Mouse (Mus musculus) kidney, embryonic 16.5 days (tissue): ENCODE results near the gene Synpr. TPM values are rescaled to one million over a fixed set of nuclear protein-coding genes. Genes with fewer than 3 reads are reported as not detected.
"Not testable (repeated sequence)": the region's sequence is repeated elsewhere in the genome, so short reads cannot be mapped to it uniquely, and the experiment has no call there.

ENCODE experiments used
- ATAC-seq: fragments of 200-750 bp; cut with Nextera tagmentation; 2 replicates; pipeline ENCODE4 v1.8.0; 2017; ENCODE audit warnings: moderate TSS enrichment; ENCODE audit not compliant: low FRiP score, low TSS enrichment
- H3K27ac ChIP-seq: fragments of 300-500 bp; sonication (generic); 2 replicates; pipeline ENCODE4 v1.5.1; 2014; ENCODE audit warnings: low read length
- H3K27me3 ChIP-seq: fragments of 300-500 bp; sonication (generic); 2 replicates; pipeline ENCODE4 v1.6.1; 2014; ENCODE audit warnings: low read length, control low read depth, mixed read lengths; ENCODE audit not compliant: insufficient read depth
- H3K36me3 ChIP-seq: fragments of 300-500 bp; sonication (generic); 2 replicates; pipeline ENCODE4 v1.6.1; 2014; ENCODE audit warnings: low read length, control low read depth, mixed read lengths; ENCODE audit not compliant: insufficient read depth
- H3K4me1 ChIP-seq: fragments of 300-500 bp; sonication (generic); 2 replicates; pipeline ENCODE4 v1.6.1; 2014; ENCODE audit warnings: low read length, control low read depth, mixed read lengths; ENCODE audit not compliant: insufficient read depth
- H3K4me2 ChIP-seq: fragments of 300-500 bp; sonication (generic); replicated peaks from 2 replicates; pipeline ENCODE4 v1.6.1; 2014; ENCODE audit warnings: low read depth, low read length
- H3K4me3 ChIP-seq: fragments of 300-500 bp; sonication (generic); 2 replicates; pipeline ENCODE4 v1.5.1; 2014; ENCODE audit warnings: mild to moderate bottlenecking, low read length
- H3K9ac ChIP-seq: fragments of 300-500 bp; sonication (generic); replicated peaks from 2 replicates; pipeline ENCODE4 v1.6.1; 2014; ENCODE audit warnings: low read length
- H3K9me3 ChIP-seq: fragments of 300-500 bp; sonication (generic); 2 replicates; pipeline ENCODE4 v1.6.1; 2016; ENCODE audit warnings: low read length, control low read depth
- whole genome bisulfite sequencing: fragments of 180-500 bp; shearing (Covaris S2); extraction: QIAGEN DNeasy Blood & Tissue Kit; methylation state at CpG from one replicate; pipeline ENCODE4 v1.1.7; 2014; 5-methylcytosine and 5-hydroxymethylcytosine counted together
- polyA plus RNA-seq: library from polyadenylated mRNA; unstranded; fragments of >200 nt; fragmentation: Nextera tagmentation; extraction: Ambion mirVana; gene quantifications from 2 replicates; pipeline ENCODE4 v1.2.1, GENCODE M21; 2015

Gene Synpr
- polyA plus RNA-seq: 1.2 and 1.6 TPM in 2 replicates

DNA sequence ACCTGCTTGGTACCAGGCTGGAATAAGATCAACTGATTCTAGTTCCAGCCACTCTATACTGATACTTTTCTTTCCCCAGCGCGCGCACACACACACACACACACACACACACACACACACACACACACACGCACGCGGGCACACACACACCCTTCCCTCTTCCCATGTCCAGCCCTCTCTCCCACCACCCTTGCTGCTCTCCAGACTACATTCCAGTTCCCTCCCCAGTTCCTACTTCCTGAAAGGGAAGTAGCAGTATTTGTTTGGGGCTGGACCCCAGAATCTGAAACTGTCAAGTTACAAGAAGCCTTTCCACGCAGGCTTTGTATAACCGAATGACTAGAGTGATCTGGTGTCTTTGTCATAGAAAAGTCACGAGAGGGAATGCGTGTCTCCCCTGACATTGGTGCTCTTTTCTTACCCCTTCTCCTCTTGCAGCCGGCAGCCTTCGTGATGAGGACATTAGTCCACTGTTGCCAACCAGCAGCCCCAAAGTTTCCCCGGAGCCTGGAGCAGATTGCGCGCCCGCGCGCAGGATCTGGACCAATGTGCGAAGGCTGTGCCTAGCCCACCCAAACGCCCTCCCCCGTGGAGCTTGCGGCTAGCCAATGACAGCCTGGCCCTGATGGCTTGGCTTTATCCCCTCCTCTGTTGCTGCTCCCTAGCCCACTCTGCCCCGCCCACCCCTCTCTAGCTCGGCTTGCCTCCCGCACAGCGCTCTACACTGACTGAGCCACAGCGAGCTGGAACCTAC is at the start of gene Synpr:
Synpr (plus strand) TSS at position 690 of the 754 bp plus-strand sequence.
- WGBS: 3% methylated on average over 27 of the region's 27 CpGs
- Histone ChIP-seq H3K36me3 (no peaks in the 10 kb centered on the region), H3K9ac (peak within 1 kb of the TSS; percentile 53)

DNA sequence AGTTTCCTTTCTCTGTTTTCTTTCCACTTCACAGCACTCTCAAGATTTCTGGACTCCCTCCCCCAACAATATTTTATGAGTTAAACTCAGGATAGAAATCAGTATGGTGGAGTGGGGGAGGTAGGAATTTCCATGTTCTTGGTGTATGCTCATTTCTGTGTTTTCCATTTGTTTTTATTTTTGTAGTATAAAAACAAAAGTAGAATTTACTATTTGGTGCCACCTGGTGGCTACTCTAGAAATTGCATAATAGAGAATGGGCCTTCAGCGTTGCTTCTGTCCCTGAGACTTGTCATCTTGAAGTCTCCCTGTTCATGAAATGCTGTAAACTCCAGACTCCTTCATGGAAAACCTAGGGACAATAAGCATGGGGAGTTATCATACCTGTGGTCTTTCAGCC is 47.7 kb upstream of the Synpr start:
- H3K4me2 ChIP-seq: no peak overlapping the region
- no peak for ATAC-seq
- no peak overlapping the region for H3K27ac ChIP-seq
- H3K4me3 ChIP-seq: no peak overlapping the region
- no peaks in the 10 kb centered on the region for H3K27me3 ChIP-seq
- no peaks in the 10 kb centered on the region for H3K36me3 ChIP-seq
- H3K9ac ChIP-seq: no peak overlapping the region
- 3% methylated on average over 1 of the region's 1 CpGs for WGBS
- no peaks in the 10 kb centered on the region for H3K9me3 ChIP-seq
- no peaks in the 10 kb centered on the region for H3K4me1 ChIP-seq

More for the DNA sequence above, at the start of gene Synpr:
- H3K4me1 ChIP-seq: no peaks in the 10 kb centered on the region
- no peaks in the 10 kb centered on the region for H3K9me3 ChIP-seq
- peak; percentile 100 for ATAC-seq
- H3K4me2 ChIP-seq: peak within 1 kb of the TSS; percentile 66
- no peak within 1 kb of the TSS for H3K27ac ChIP-seq
- H3K27me3 ChIP-seq: no peaks in the 10 kb centered on the region
- peak within 1 kb of the TSS; percentile 45 for H3K4me3 ChIP-seq

DNA sequence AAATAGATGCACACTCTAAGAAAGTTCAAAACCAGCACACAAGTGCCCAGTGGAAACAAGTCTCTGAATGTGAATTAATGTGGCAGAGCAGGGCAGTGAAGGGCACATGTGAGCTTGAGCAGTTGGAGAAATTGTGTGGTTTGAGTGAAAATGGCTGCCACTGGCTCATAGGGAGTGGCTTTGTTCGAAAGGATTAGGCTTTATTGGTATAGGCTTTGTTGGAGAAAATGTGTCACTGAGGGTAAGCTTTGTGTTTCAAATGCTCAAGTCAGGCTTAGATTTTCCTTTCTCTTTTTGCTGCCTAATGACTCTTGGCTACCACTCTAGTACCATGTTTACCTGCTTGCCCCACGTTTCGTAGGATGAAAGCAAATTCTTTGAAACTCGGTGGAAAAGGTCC is 37.1 kb upstream of the Synpr start:
- no peak for ATAC-seq
- H3K9ac ChIP-seq: no peak overlapping the region
- H3K9me3 ChIP-seq: no peaks in the 10 kb centered on the region
- no peaks in the 10 kb centered on the region for H3K4me1 ChIP-seq
- H3K27ac ChIP-seq: no peak overlapping the region
- no peaks in the 10 kb centered on the region for H3K27me3 ChIP-seq
- H3K4me3 ChIP-seq: no peak overlapping the region
- H3K4me2 ChIP-seq: no peak overlapping the region
- H3K36me3 ChIP-seq: no peaks in the 10 kb centered on the region
- 71% methylated on average over 4 of the region's 4 CpGs for WGBS

DNA sequence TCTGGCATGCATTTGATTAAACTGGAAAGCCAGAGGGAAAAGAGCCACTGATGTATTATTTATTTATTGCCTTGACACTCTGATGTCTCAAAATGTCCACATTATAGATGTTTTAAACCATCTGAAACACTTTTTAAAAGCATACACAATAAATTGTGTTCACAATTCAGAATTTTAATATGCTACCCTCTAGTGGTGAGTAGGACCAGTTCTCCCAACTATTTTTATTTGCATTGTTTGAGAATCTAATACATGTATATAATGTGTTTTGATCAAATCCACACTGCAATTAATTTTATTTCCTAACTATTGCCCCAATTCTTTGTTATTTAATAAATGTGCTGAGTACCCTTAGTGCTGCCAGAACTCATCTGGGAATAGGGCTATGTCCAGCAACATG is 35.2 kb upstream of the Synpr start:
- no peak overlapping the region for H3K4me2 ChIP-seq
- H3K36me3 ChIP-seq: no peaks in the 10 kb centered on the region
- no peaks in the 10 kb centered on the region for H3K4me1 ChIP-seq
- H3K27ac ChIP-seq: no peak overlapping the region
- ATAC-seq: no peak
- no peaks in the 10 kb centered on the region for H3K9me3 ChIP-seq
- no peak overlapping the region for H3K4me3 ChIP-seq
- H3K27me3 ChIP-seq: no peaks in the 10 kb centered on the region
- H3K9ac ChIP-seq: no peak overlapping the region

DNA sequence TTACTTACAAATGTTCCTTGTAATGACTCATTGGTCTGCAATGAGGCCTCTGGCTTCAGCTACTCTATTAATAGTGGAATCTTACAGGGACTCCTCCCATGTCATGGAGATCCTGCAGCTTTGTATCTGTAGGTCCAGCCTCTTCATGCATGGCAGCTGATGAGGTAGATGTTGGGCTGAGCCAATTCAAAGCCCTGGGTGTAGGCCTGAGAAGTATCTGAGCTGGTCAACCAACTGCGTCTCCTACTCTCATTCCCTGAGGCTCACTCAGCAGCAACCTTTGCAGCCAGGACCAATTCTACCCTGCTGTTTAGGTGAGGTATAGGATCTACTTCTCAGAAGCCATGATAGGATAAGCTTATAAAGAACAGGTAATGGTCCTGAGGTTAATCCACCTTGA is 32.0 kb upstream of the Synpr start:
- Histone ChIP-seq H3K9me3 (no peaks in the 10 kb centered on the region), H3K4me2 (no peak overlapping the region), H3K9ac (no peak overlapping the region), H3K36me3 (no peaks in the 10 kb centered on the region), H3K4me1 (peaks cover 2% of the 10 kb centered on the region; the same call in 1 of the 2 replicates), H3K4me3 (no peak overlapping the region), H3K27me3 (no peaks in the 10 kb centered on the region), H3K27ac (no peak overlapping the region)
- 86% methylated on average over 1 of the region's 1 CpGs for WGBS
- ATAC-seq: no peak

DNA sequence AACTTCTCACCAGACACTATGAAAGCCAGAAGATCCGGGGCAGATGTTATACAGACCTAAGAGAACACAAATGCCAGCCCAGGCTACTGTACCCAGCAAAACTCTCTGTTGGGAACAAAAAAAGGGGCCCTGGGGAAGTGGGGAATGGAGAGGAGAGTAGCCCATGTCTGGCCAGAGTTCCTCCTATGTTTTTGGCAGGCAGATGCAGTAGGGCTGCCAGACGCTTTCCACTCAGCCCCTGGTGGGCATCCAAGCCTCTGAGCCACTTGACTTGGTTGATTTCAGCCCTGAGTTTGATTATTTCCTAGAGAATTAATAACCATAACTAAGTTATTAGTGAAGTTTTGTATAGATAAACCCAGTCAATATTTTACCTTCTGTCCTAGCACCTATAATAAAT is 29.8 kb upstream of the Synpr start:
- H3K4me1 ChIP-seq, H3K36me3 ChIP-seq, H3K9ac ChIP-seq, H3K4me3 ChIP-seq, H3K4me2 ChIP-seq, H3K27me3 ChIP-seq, H3K9me3 ChIP-seq, ATAC-seq, H3K27ac ChIP-seq: not testable (repeated sequence)
- WGBS: 77% methylated on average over 2 of the region's 2 CpGs

DNA sequence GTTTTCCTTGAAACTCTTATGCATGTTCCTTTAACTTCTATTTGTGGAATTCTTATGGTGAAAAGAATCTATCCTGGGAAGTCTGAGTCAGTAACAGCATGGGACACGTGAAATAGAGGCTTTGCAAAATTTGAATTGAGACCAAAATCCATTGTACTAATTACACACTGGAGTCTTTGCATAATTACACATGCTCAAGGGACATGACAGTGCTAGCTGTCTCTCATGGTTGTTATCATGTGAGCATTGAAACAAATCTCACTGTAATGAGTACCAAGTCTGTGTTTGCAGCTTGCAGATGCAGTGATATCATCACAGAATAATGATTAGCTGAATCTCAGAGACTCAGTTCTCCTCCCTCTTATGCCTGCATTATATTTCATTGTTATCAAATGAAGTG is 22.2 kb upstream of the Synpr start:
- no peak overlapping the region for H3K27ac ChIP-seq
- H3K36me3 ChIP-seq: no peaks in the 10 kb centered on the region
- H3K4me1 ChIP-seq: peaks cover 4% of the 10 kb centered on the region; the same call in 1 of the 2 replicates
- ATAC-seq: no peak
- H3K9ac ChIP-seq: no peak overlapping the region
- no peak overlapping the region for H3K4me2 ChIP-seq
- no peaks in the 10 kb centered on the region for H3K27me3 ChIP-seq
- no peak overlapping the region for H3K4me3 ChIP-seq
- 41% methylated on average over 1 of the region's 1 CpGs for WGBS
- H3K9me3 ChIP-seq: no peaks in the 10 kb centered on the region

DNA sequence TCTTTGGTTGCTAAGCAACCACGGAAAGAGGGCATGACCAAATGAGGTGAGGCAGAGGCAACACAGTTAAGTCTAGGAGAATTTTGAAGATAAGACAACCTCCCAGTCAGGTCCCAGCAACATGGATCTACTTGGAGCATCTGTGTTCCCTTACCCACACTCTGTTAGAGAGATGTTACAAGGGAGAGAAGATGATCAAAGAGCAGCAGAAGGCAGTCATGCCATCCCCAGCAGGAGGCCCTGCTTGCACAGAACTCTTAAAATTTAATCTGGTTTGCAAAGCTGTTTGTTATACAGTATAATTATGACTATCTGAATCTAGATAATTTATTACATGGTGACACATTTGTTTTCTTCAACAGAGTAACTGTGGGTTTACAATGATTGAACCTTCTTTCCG is 18.2 kb upstream of the Synpr start:
- Histone ChIP-seq H3K9me3 (no peaks in the 10 kb centered on the region), H3K9ac (no peak overlapping the region), H3K27me3 (no peaks in the 10 kb centered on the region), H3K4me1 (no peaks in the 10 kb centered on the region), H3K4me2 (no peak overlapping the region), H3K4me3 (no peak overlapping the region), H3K36me3 (no peaks in the 10 kb centered on the region), H3K27ac (no peak overlapping the region)
- WGBS: 73% methylated on average over 2 of the region's 2 CpGs
- ATAC-seq: no peak

DNA sequence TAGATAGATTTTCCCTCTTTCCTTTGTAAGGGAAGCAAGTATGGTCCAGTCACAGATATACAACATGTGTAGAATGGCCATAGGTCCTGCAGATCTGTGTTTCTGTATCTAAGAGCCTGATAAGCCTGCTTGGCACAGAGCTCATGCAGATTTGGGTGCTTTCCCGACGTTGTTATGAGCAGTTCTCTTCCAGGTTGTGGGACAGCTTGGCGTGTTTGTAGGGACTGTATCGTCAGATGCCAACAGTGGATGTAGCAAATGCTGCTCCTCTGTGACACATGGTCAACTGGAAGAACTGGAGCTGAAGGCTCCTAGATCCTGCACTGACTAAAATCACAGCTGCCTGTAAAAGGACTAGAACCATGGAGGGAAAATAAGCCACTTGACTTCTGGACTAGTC is 17.4 kb upstream of the Synpr start:
- ATAC-seq: no peak
- Histone ChIP-seq H3K9me3 (no peaks in the 10 kb centered on the region), H3K9ac (no peak overlapping the region), H3K4me1 (no peaks in the 10 kb centered on the region), H3K27me3 (no peaks in the 10 kb centered on the region), H3K4me2 (no peak overlapping the region), H3K27ac (no peak overlapping the region), H3K36me3 (no peaks in the 10 kb centered on the region), H3K4me3 (no peak overlapping the region)
- WGBS: 86% methylated on average over 4 of the region's 4 CpGs

DNA sequence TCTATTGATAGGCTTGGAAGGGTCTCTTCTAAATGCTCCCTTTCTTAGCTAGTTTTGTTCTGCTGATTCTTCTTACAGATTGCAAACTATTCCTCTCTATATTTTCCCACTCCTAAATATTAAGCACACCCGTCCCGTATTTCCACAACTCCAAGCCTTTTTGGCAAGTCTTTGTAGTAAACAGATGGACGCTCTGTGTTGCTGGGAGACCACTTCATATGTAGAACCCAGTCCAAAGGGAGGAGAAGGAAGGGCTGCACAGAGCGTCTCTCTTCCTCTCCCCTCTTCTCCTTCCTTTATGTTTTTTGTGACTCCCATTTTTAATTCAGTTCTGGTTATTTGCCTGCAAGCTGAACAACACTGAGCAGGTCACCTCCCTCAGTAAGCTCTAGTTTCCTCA is 1.4 kb upstream of the Synpr start:
- 86% methylated on average over 4 of the region's 4 CpGs for WGBS
- ATAC-seq: no peak
- Histone ChIP-seq H3K9me3 (no peaks in the 10 kb centered on the region), H3K4me3 (no peak overlapping the region), H3K27me3 (no peaks in the 10 kb centered on the region), H3K9ac (no peak overlapping the region), H3K4me1 (no peaks in the 10 kb centered on the region), H3K36me3 (no peaks in the 10 kb centered on the region), H3K27ac (no peak overlapping the region), H3K4me2 (no peak overlapping the region)
